Mouse (Mus musculus): ENCODE measurements around the gene Ppp1r9b.

- TF ChIP-seq POLR2A (IDR thresholded peaks at IDR 0.05; ENCODE audit: borderline replicate concordance, extremely low read depth, insufficient read depth, insufficient read length, poor library complexity, severe bottlenecking), result no peak
- no peak for TF ChIP-seq CTCF (IDR thresholded peaks at IDR 0.05; ENCODE audit: borderline replicate concordance, extremely low read depth, insufficient read depth, insufficient read length)
Observed at GRCm38 (mm10) chr11:95008661-95009628, 18.1 kb downstream of the Ppp1r9b start.

Data from brain, embryonic 14.5 days (tissue).